Mouse (Mus musculus): ENCODE results near the gene Dtx3.
A peak's percentile ranks its signal among the peaks of the same experiment; 100 is the strongest.
"Not testable (repeated sequence)": the region's sequence is repeated elsewhere in the genome, so short reads cannot be mapped to it uniquely, and the experiment has no call there.

Gene Dtx3

DNA sequence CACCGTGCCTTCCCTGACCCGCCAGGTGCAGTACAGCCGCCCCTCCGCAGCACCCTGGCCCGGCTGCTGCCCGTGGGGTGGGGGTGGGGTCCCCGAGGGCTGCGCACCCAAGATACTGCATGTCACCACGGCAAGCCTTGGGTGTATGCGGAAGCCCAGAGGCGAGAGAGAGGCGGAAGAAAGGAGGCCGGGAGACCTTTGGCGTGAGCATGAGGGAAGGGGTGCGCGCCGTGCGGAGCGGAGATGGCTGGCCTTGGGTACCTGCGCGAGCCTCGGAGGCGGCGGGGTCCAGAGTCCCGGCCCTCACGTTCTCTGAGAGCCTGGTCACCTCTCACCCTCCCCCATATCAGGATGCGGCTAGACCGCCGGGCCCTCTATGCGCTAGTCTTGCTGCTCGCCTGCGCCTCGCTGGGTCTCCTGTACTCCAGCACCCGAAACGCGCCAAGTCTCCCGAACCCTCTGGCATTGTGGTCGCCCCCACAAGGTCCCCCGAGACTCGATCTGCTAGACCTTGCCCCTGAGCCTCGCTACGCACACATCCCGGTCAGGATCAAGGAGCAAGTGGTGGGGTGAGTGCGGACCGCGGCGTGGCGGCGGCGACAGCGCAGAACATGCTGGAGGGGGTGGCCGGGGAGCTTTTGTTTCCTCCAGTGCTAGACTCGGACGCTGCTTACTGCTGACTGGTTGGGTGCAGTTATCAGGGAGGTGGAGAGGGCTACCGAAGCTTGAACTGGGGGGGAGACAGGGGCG lies 29.7 kb downstream of the Dtx3 start:
- peak; percentile 32 for DNase-seq (ENCODE audit: low spot score)

GRCm38 (mm10) chr10:127165354-127165653 lies 30.2 kb downstream of the Dtx3 start:
- no peak for DNase-seq (ENCODE audit: low spot score)

DNA sequence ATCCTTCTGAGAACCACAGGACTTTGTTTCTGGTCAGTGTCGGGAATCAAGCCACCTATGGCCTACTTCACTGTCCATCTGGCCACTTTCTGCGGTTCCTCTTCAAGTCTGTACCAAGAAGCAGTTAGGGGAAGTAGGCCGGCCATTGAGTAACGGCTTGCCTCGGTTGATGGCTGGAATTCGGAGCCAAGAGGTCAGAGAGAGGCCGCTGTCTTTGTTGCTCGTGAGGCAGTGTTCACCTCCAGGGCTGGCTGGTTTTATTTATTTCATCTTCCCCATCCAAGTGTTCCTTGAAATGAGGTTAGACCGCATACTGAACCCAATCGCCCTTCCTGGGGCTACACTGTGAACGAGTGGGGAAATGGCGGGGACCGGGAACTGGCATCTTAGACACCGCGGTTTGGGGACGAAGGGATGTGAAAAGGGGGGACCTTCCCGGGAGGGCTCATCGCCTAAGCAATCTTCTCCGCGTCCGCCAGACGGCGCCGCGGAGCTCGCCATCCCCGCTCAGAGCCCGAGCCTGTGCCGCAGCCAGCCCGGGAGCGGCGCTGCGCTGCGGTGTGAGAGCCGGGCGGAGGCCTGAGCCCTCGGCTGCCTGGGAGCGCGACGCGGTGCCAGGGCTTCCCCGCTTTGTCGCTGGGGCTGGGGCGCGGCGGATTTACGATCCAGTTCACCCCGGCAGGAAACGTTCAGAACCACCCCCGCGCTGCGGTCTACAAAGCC lies 30.7 kb downstream of the Dtx3 start, which contains the start of gene B4galnt1:
TSS of gene B4galnt1 (plus strand) at position 595 of the 723 bp plus-strand sequence.
- peak; percentile 75 for DNase-seq (ENCODE audit: low spot score)

DNA sequence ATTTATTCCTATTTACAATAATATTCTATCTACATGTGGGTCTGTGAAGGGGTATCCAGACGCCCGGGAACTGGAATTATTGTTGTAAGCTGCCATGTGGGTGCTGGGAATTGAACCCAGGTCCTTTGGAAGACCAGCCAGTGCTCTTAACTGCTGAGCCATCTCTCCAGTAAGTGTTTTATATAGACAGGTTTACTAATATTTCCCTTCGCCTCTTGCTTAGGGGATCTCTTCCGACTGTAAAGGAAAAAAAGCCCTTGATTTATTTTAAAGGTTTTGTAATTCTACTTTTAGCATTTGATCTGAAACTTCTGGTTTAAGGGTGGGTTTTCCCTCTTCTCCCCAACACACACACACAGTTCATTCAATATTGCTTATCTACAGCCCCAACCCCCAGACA lies 31.3 kb downstream of the Dtx3 start:
- DNase-seq (ENCODE audit: low spot score), result no peak

DNA sequence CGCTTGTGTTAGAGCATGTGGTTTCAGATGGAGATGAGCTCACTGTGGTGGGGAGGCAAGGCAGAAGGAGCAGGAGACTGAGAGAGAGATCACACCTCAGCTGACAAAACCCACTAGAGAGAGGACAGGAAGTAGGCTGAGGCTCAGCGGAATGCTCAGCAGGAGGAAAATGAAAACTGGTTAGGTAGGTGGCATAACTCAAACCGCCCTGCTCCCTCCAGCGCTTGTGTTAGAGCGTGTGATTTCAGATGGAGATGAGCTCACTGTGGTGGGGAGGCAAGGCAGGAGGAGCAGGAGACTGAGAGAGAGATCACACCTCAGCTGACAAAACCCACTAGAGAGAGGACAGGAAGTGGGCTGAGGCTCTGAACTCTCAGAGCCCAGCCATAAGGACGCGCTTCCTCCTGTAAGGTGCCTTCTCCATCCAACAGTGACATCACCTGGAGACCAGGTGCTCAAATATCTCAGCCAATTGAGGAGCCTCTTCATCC lies 32.7 kb downstream of the Dtx3 start:
- not testable (repeated sequence) for DNase-seq (ENCODE audit: low spot score)

- DNase-seq (ENCODE audit: low spot score), result no peak
Observed at GRCm38 (mm10) chr10:127160728-127161127, 34.8 kb downstream of the Dtx3 start.

DNA sequence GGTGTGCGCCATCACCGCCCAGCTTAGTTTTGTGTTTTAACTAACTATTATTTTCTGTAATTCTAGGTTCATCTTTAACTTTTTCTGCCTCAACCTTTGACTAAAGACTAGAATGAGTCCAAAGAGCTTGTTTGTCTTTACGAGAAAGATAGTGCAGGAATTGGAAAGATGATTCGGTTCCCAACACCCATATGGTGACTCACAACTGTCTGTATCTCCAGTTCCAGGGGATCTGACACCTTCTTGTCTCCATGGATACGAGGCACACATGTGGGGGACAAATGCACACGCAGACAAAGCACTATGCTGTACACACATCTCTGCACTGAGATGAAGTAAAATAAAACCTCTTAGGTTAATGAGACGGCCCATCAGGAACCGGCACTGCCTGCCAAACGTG lies 35.4 kb downstream of the Dtx3 start:
- no peak for DNase-seq (ENCODE audit: low spot score)

DNA sequence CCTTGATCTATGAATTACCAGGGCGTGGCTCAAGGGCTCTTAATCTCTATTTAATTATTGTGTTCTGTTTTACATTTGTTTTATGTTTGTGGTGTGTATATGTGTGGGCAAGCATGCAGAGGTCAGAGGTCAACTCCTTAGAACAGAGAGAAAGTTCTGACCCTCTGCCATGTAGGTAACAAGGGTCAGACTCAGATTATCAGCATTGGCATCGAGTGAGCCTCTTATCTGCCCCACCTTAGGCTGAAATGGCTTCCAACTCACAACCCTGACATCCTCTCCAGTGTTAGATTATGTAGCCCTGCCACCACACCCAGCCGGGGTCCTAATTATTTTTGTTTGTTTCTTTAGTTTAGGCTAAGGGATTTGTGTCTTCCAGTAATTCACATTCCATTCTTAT lies 37.1 kb downstream of the Dtx3 start:
- DNase-seq (ENCODE audit: low spot score), result no peak

DNA sequence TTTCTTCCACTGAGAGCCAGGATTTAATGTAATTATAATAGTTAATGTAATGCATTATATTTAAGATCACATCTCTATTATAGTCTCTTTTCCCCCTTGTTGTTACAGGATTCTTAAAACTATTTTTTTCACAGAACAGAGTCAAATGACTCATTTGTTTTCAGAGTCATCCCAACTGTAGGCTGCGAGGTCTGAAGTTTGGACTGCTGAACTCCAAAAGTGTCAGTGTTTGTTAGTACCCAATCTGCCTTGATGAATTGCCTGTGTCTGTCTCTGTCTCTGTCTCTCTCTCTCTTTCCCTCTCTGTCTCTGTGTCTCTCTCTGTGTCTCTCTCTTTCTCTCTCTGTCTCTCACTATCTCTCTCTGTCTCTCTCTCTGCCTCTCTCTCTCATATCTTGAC lies 39.0 kb downstream of the Dtx3 start:
- DNase-seq (ENCODE audit: low spot score), result no peak

DNA sequence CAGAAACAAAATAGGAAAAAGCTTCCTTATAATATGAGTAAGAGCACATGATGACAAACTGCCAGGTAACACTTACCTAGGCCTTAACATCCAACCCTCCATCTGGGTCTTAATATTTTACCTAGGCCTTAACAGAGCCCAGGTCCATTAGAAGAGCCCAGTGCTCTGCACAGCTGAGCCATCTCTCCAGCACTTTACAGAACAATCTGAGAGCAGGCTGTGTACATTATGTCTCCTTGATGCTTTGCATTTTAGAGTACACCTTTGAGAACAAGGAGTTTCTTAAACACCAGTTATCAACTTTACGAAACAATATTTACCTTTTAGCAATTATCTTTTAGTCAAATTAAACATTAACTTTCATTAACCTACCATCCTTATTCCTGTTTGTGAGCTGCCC lies 39.4 kb downstream of the Dtx3 start:
- no peak for DNase-seq (ENCODE audit: low spot score)

GRCm38 (mm10) chr10:127154652-127155051 lies 40.9 kb downstream of the Dtx3 start:
- no peak for DNase-seq (ENCODE audit: low spot score)

GRCm38 (mm10) chr10:127154241-127154640 lies 41.3 kb downstream of the Dtx3 start:
- DNase-seq (ENCODE audit: low spot score), result no peak

DNA sequence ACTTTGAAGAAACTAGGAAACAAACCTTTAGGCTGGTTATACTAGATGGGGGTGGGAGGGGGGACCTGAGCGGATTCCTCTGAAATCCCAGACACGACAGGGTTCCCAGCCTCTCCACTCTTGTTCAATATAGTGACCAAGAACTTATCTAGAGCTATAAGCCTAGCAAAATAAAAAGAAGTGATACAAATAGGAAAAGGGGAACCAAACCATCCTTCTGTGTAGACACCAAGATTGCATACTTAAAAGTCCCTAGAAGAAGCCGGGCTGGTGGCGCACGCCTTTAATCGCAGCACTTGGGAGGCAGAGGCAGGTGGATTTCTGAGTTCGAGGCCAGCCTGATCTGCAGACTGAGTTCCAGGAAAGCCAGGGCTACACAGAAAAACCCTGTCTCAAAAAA lies 42.2 kb downstream of the Dtx3 start:
- no peak for DNase-seq (ENCODE audit: low spot score)

- not testable (repeated sequence) for DNase-seq (ENCODE audit: low spot score)
Observed at GRCm38 (mm10) chr10:127152556-127152955, 43.0 kb downstream of the Dtx3 start.

- DNase-seq (ENCODE audit: low spot score), result not testable (repeated sequence)
Observed at GRCm38 (mm10) chr10:127151233-127151632, 44.3 kb downstream of the Dtx3 start.

GRCm38 (mm10) chr10:127150471-127150872 lies 45.1 kb downstream of the Dtx3 start:
- no peak for DNase-seq (ENCODE audit: low spot score)

GRCm38 (mm10) chr10:127147135-127147534 lies 48.4 kb downstream of the Dtx3 start:
- DNase-seq (ENCODE audit: low spot score), result no peak

GRCm38 (mm10) chr10:127145303-127145702 lies 50.2 kb downstream of the Dtx3 start:
- DNase-seq (ENCODE audit: low spot score), result no peak

GRCm38 (mm10) chr10:127144536-127144935 lies 51.0 kb downstream of the Dtx3 start:
- DNase-seq (ENCODE audit: low spot score), result no peak

DNA sequence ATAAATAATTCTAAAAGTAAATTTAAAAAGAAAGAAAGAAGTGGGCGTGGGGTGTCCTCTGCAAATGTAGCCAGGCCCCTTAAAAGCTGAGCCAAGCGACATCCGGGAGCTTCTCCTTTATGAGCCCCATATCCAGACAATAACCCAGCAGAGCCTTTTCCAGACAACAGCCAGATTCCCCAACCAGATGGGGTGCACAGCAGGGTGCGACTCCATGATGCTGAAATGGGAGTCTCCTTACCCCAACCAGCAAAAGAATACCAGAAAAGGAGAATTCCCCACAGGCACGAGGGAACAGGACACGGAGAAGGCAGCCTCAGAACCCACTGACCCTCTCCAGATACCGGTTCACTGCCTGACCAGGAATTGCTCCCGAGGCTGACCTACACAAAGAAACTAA lies 52.3 kb downstream of the Dtx3 start:
- DNase-seq (ENCODE audit: low spot score), result no peak

GRCm38 (mm10) chr10:127141500-127141899 lies 54.0 kb downstream of the Dtx3 start:
- DNase-seq (ENCODE audit: low spot score), result no peak

GRCm38 (mm10) chr10:127140971-127141370 lies 54.6 kb downstream of the Dtx3 start:
- no peak for DNase-seq (ENCODE audit: low spot score)

Data from ovary, postnatal 36 days (tissue).